Mouse (Mus musculus): ENCODE measurements around the gene Snrpd2. TPM values are rescaled to one million over a fixed set of nuclear protein-coding genes. Genes with fewer than 3 reads are reported as not detected.

Snrpd2 gene
- polyA plus RNA-seq, 1 experiment from 2014 or later: 47.9 TPM

DNA sequence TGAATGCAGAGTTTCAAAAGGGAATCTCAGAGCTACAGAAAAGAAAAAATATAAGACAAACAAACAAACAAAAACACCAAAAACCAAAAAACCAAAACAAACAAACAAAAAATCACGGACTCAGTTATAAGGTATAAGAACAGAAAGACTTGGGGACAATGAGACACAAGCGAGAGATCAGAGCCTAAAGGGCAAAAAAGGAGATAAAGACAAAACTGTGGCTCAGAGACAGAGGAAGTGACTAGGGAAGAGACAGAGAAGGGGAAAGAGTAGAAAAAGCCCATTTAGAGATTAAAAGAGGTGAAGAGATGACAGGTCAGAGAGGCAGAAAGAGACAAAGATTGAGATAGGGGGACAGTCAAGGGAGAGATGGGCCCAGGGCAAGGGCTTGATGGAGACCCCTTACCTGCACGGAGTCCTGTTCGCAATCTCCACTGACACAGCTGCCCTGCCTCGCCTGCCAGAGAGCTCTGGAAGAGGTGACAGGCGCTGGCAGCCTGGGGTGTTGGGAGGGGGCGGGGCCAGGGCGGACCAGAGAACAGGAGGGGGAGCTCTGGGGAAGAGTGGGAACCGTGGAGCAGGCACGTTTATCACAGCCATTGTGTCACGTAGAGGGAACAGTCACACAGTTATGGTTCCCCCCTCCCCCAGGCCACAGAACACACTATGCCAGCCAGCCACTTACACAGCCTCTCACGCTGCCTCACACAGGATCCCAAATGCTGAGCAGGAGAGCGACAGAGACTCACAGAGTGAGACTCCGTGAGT, 16.3 kb downstream of the Snrpd2 start, which contains the start of gene Gipr:
TSS of gene Gipr (minus strand) at position 472 of the 768 bp plus-strand sequence.
- peaks cover 25% of the 10 kb centered on the region for H3K27me3 ChIP-seq (ENCODE audit: control insufficient read depth, insufficient read depth, low read depth, low read length)
- peak; percentile 70 for ATAC-seq (ENCODE audit: low read depth)
- no peaks in the 10 kb centered on the region for H3K9me3 ChIP-seq (replicated peaks; ENCODE audit: control insufficient read depth, low read length)
- no peak within 1 kb of the TSS for H3K27ac ChIP-seq (ENCODE audit: low read length)
- H3K36me3 ChIP-seq (ENCODE audit: control insufficient read depth, insufficient read depth): no peaks in the 10 kb centered on the region
- WGBS (ENCODE audit: insufficient replicate concordance): 10% methylated on average over 14 of the region's 14 CpGs
- no peak within 1 kb of the TSS for H3K9ac ChIP-seq (ENCODE audit: low read depth, low read length)
- peaks cover 18% of the 10 kb centered on the region for H3K4me1 ChIP-seq (ENCODE audit: control insufficient read depth, low read depth, low read length)
- peak within 1 kb of the TSS; percentile 39 for H3K4me2 ChIP-seq (ENCODE audit: low read depth, low read length)
- no peak within 1 kb of the TSS for H3K4me3 ChIP-seq (ENCODE audit: low read depth, low read length)

DNA sequence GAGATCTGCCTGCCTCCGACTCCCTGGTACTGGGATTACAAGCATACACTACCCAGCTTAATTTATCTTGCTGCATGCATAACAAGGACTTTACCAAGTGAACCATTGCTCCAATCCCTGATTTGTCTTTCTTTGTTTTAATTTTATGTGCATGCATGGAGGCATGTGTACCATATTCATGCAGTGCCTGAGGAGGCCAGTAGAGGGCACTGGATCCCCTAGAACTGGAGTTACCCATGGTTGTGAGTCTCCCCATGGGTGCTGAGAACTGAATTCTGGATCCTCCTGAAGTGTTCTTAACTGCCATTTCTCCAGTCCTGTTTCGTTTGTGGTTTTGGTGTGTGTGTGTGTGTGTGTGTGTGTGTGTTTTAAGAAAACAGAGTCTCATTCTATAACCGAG, 17.5 kb downstream of the Snrpd2 start:
- ATAC-seq (ENCODE audit: low read depth): no peak
- Histone ChIP-seq H3K4me2 (ENCODE audit: low read depth, low read length) (no peak overlapping the region), H3K27me3 (ENCODE audit: control insufficient read depth, insufficient read depth, low read depth, low read length) (peaks cover 25% of the 10 kb centered on the region), H3K4me1 (ENCODE audit: control insufficient read depth, low read depth, low read length) (peaks cover 17% of the 10 kb centered on the region), H3K9me3 (replicated peaks; ENCODE audit: control insufficient read depth, low read length) (no peaks in the 10 kb centered on the region), H3K36me3 (ENCODE audit: control insufficient read depth, insufficient read depth) (no peaks in the 10 kb centered on the region), H3K27ac (ENCODE audit: low read length) (no peak overlapping the region), H3K4me3 (ENCODE audit: low read depth, low read length) (no peak overlapping the region), H3K9ac (ENCODE audit: low read depth, low read length) (no peak overlapping the region)
- 64% methylated on average over 3 of the region's 3 CpGs for WGBS (ENCODE audit: insufficient replicate concordance)

DNA sequence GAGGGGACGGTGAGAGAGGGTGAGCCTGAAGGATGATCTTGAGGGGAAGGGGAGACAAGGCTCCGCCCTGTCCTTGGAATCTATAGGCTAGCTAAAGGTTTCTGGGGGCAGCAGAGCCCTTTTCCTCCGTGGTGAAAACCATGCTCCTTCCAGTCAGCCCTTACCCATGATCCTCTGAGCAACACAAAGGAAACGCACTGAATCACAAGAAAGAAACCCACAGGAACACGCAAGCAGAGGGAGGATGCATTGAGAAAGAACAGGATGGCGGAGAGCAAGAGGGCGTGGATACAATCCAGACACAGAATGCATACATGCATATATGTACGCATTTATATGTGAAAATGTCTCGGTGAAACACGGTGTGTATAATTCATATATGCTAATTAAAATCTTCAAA, 20.0 kb downstream of the Snrpd2 start:
- H3K36me3 ChIP-seq (ENCODE audit: control insufficient read depth, insufficient read depth): no peaks in the 10 kb centered on the region
- 37% methylated on average over 10 of the region's 10 CpGs for WGBS (ENCODE audit: insufficient replicate concordance)
- peaks cover 12% of the 10 kb centered on the region for H3K4me1 ChIP-seq (ENCODE audit: control insufficient read depth, low read depth, low read length)
- no peaks in the 10 kb centered on the region for H3K9me3 ChIP-seq (replicated peaks; ENCODE audit: control insufficient read depth, low read length)
- no peak overlapping the region for H3K4me3 ChIP-seq (ENCODE audit: low read depth, low read length)
- peaks cover 30% of the 10 kb centered on the region for H3K27me3 ChIP-seq (ENCODE audit: control insufficient read depth, insufficient read depth, low read depth, low read length)
- ATAC-seq (ENCODE audit: low read depth): no peak
- H3K4me2 ChIP-seq (ENCODE audit: low read depth, low read length): no peak overlapping the region
- H3K27ac ChIP-seq (ENCODE audit: low read length): no peak overlapping the region
- H3K9ac ChIP-seq (ENCODE audit: low read depth, low read length): no peak overlapping the region

DNA sequence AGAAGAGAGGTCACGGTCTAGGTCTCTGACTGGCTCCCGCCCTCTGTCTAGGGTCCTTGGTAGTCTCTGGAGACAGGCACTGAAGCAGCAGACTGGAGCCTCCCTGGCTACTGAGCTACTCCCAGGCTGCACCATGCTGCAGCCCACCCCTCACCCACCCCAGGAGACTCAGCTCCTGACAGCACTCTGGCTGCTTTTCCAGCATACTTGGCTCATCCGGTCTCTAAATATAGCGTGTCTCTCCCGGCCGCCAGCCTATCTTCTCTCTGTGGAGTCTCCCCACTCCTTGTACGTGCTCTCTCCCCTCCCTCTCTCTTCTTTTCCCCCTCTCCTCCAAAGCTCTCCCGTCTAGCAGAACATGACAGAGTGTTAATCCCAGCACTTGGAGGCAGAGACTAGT, 20.6 kb downstream of the Snrpd2 start:
- H3K4me1 ChIP-seq (ENCODE audit: control insufficient read depth, low read depth, low read length): peaks cover 5% of the 10 kb centered on the region
- H3K4me3 ChIP-seq (ENCODE audit: low read depth, low read length): no peak overlapping the region
- no peaks in the 10 kb centered on the region for H3K36me3 ChIP-seq (ENCODE audit: control insufficient read depth, insufficient read depth)
- WGBS (ENCODE audit: insufficient replicate concordance): 54% methylated on average over 8 of the region's 8 CpGs
- no peak overlapping the region for H3K9ac ChIP-seq (ENCODE audit: low read depth, low read length)
- no peak overlapping the region for H3K4me2 ChIP-seq (ENCODE audit: low read depth, low read length)
- H3K27ac ChIP-seq (ENCODE audit: low read length): 0 out of 2 replicates have a peak overlapping the region, but pooled peaks have one; percentile 17
- H3K27me3 ChIP-seq (ENCODE audit: control insufficient read depth, insufficient read depth, low read depth, low read length): peaks cover 28% of the 10 kb centered on the region
- H3K9me3 ChIP-seq (replicated peaks; ENCODE audit: control insufficient read depth, low read length): no peaks in the 10 kb centered on the region
- ATAC-seq (ENCODE audit: low read depth): peak; percentile 33; the same call in 1 of the 2 replicates

DNA sequence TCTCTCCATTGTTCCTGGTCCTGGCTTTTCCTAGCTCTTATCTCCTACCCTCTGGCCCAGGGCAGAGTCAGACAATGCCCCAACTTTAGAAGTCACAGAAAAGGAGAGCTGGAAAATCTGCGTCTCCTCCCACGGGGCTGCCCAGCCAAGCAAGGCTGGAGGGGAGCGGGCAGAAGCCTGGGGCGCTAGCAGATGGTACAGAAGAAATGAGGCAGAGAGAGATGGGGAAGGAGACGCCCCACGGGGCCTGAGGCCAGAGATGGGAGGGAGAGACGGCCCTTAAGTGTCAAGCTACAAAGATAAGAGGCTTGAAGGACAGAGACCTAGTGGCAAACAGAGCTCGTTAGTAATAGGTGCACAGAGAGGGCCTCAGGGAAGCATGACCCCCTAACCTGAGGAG, 22.3 kb downstream of the Snrpd2 start:
- H3K27ac ChIP-seq (ENCODE audit: low read length): no peak overlapping the region
- peaks cover 39% of the 10 kb centered on the region for H3K27me3 ChIP-seq (ENCODE audit: control insufficient read depth, insufficient read depth, low read depth, low read length)
- peaks cover 3% of the 10 kb centered on the region; the same call in 1 of the 2 replicates for H3K4me1 ChIP-seq (ENCODE audit: control insufficient read depth, low read depth, low read length)
- 27% methylated on average over 8 of the region's 8 CpGs for WGBS (ENCODE audit: insufficient replicate concordance)
- H3K9ac ChIP-seq (ENCODE audit: low read depth, low read length): no peak overlapping the region
- no peak overlapping the region for H3K4me2 ChIP-seq (ENCODE audit: low read depth, low read length)
- H3K4me3 ChIP-seq (ENCODE audit: low read depth, low read length): no peak overlapping the region
- no peaks in the 10 kb centered on the region for H3K36me3 ChIP-seq (ENCODE audit: control insufficient read depth, insufficient read depth)
- H3K9me3 ChIP-seq (replicated peaks; ENCODE audit: control insufficient read depth, low read length): no peaks in the 10 kb centered on the region
- ATAC-seq (ENCODE audit: low read depth): no peak

DNA sequence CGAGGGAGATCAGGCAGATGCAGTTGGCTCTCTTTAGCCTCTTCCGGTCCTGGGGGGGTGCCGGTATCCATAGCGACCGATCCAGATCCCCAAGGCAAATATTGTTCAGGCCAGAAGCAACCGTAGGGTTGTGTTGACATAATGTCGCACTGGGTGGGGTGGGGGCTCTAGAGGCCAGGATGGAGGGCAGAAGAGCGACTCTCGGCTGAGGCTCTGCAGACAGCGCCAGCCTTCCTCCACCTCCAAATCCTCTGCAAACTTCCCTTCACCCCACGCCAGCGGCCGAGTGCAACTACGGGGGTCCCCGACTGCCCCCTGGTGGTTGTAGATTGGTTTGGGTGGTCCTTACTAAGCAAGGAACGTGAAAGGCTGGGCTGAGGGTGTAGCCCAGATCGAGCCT, 23.4 kb downstream of the Snrpd2 start:
- Histone ChIP-seq H3K9me3 (replicated peaks; ENCODE audit: control insufficient read depth, low read length) (no peaks in the 10 kb centered on the region), H3K27ac (ENCODE audit: low read length) (no peak overlapping the region), H3K4me2 (ENCODE audit: low read depth, low read length) (peak overlapping the region; percentile 44), H3K4me1 (ENCODE audit: control insufficient read depth, low read depth, low read length) (peaks cover 3% of the 10 kb centered on the region; the same call in 1 of the 2 replicates), H3K36me3 (ENCODE audit: control insufficient read depth, insufficient read depth) (no peaks in the 10 kb centered on the region), H3K27me3 (ENCODE audit: control insufficient read depth, insufficient read depth, low read depth, low read length) (peaks cover 49% of the 10 kb centered on the region), H3K4me3 (ENCODE audit: low read depth, low read length) (no peak overlapping the region), H3K9ac (ENCODE audit: low read depth, low read length) (no peak overlapping the region; the same call in 1 of the 2 replicates)
- WGBS (ENCODE audit: insufficient replicate concordance): 4% methylated on average over 17 of the region's 17 CpGs
- ATAC-seq (ENCODE audit: low read depth): peak; percentile 25; the same call in 1 of the 2 replicates

DNA sequence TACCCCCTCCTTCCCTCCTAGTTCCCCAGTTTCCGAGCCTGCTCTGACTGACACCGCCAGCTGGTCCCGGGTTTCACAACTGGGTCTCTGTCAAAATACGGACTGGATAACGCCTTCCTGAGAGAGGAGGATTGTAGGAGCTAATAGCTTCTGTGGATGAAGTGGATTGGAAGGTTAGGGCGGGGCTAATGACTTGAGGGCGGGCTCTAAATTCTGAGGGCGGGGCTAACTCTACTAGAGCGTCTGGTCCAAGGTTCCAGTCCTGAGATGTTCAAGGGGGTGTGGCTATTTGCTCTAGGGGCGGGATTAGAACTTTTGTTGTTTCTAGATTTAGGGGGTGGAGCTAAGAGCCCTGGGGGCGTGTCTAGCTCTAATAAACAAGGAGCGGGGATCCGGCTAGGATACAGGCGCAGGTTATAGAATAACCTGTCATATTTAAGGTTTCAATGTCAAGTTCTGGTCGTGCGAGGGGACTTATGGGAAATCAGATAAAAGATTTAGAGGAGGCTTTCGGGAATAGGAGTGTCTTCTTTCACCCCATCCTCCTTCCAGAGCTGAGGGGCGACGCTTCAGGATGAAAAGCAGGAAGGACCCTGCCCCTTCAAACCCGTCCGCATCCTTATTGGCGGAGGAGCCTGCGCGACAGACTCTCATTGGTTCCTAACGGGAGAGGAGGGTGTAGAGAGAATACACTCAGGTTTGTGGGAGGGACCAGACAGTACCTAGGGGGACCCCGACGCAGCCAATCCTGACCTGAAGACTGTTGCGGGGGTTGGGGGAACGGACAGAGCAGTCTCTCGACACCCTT, 26.4 kb downstream of the Snrpd2 start, which contains the start of gene Eml2:
TSS of gene Eml2 (plus strand) at position 714 of the 808 bp plus-strand sequence.
- peaks cover 2% of the 10 kb centered on the region; the same call in 1 of the 2 replicates for H3K9me3 ChIP-seq (replicated peaks; ENCODE audit: control insufficient read depth, low read length)
- peaks cover 77% of the 10 kb centered on the region for H3K27me3 ChIP-seq (ENCODE audit: control insufficient read depth, insufficient read depth, low read depth, low read length)
- no peak within 1 kb of the TSS for H3K4me2 ChIP-seq (ENCODE audit: low read depth, low read length)
- 3% methylated on average over 30 of the region's 30 CpGs for WGBS (ENCODE audit: insufficient replicate concordance)
- H3K9ac ChIP-seq (ENCODE audit: low read depth, low read length): no peak within 1 kb of the TSS
- ATAC-seq (ENCODE audit: low read depth): peak; percentile 17; the same call in 1 of the 2 replicates
- H3K36me3 ChIP-seq (ENCODE audit: control insufficient read depth, insufficient read depth): no peaks in the 10 kb centered on the region
- H3K27ac ChIP-seq (ENCODE audit: low read length): no peak within 1 kb of the TSS
- no peak within 1 kb of the TSS for H3K4me3 ChIP-seq (ENCODE audit: low read depth, low read length)
- H3K4me1 ChIP-seq (ENCODE audit: control insufficient read depth, low read depth, low read length): peaks cover 25% of the 10 kb centered on the region

DNA sequence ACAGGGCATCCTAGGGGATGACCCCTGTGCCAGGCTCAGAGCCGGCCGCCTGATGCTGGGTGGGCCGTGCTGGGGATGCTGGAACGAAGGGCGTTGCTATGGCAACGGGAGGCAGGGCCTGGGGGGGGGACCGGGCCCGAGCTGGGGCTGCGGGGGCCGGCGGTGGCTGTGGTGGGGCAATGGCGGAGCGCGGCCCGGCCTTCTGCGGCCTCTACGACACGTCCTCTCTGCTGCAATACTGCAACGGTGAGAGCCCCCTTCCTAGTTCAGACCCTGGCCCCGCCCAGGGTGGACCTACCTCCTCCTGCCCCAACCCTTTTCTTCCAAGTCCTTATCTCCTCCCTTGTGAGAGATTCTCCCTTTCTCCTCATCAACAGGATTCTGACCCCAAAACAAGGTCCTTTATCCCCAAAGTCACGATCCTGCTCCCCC, 27.0 kb downstream of the Snrpd2 start:
- H3K27ac ChIP-seq (ENCODE audit: low read length): no peak overlapping the region
- no peak for ATAC-seq (ENCODE audit: low read depth)

More for the DNA sequence above, 27.0 kb downstream of the Snrpd2 start:
- H3K4me1 ChIP-seq (ENCODE audit: control insufficient read depth, low read depth, low read length): peaks cover 31% of the 10 kb centered on the region
- no peak overlapping the region for H3K9ac ChIP-seq (ENCODE audit: low read depth, low read length)
- H3K27me3 ChIP-seq (ENCODE audit: control insufficient read depth, insufficient read depth, low read depth, low read length): peaks cover 77% of the 10 kb centered on the region
- H3K4me3 ChIP-seq (ENCODE audit: low read depth, low read length): no peak overlapping the region
- H3K4me2 ChIP-seq (ENCODE audit: low read depth, low read length): no peak overlapping the region
- WGBS (ENCODE audit: insufficient replicate concordance): 3% methylated on average over 17 of the region's 21 CpGs
- H3K36me3 ChIP-seq (ENCODE audit: control insufficient read depth, insufficient read depth): no peaks in the 10 kb centered on the region
- H3K9me3 ChIP-seq (replicated peaks; ENCODE audit: control insufficient read depth, low read length): peaks cover 2% of the 10 kb centered on the region; the same call in 1 of the 2 replicates

All from liver, embryonic 16.5 days (tissue).